8 mouse cellular contexts compared by ENCODE assay signal in the genomic region with DNA sequence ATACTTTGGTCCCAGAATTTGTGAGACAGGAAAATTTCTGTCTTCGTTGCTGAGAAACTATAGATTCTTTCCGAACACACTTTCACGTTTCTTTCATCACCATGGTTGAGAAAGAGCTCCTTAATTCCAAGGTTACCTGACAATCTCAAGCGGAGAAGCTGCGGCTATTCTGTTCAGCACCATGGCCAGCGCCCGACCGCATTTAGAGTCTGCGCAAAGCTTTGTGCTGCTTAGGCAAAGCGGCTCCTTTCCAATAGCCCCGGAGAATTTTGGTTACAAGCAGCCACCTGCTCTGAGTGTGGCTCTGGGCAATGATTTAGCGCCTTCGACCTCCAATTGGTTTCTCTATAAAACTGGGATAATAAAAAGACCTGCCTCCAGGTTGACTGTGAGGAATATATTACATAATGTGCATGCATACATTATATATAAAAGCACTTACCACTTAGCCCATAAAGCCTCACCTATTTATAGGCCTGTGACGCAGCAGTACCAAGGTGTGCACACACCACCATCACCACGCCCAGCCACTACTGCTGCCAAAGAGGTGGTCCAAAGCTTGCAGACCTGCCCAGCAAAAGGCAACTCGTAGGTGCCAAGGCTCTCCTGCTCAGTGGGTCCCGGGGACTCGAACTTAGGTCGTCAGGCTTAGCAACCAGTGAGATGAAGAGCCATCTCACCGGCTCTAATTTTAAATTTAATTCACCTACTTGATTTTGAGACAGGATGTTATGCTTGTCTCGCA. TPM values are rescaled to one million over a fixed set of nuclear protein-coding genes. Genes with fewer than 3 reads are reported as not detected.
A peak's percentile ranks its signal among the peaks of the same experiment; 100 is the strongest.
DNase-seq lines count a peak whose midpoint lies in the region; ATAC-seq and TF ChIP-seq lines count a peak whose summit lies in the region.

No protein-coding gene starts in this region.

- intact Hi-C loops in left cerebral cortex, adult 2 months (cut with DNase I): no loop called here

- DNase-seq in hindbrain, embryonic 11.5 days (ENCODE audit: low spot score): peak; percentile 83
- DNase-seq in CD8-positive naive resting alpha-beta T cell, adult 2 months (ENCODE audit: low read depth in 2 of 2, low spot score in 2 of 2): peak; percentile 52 to 67
- DNase-seq in brain, embryonic 14.5 days (ENCODE audit: low read depth): peak; percentile 66
- DNase-seq in kidney, postnatal 14 days: peak; percentile 79
- peak; percentile 32 to 55 for DNase-seq in natural killer cell, adult 2 months (ENCODE audit: low spot score in 2 of 2)
- no peak for DNase-seq in left cerebral cortex, adult 2 months (ENCODE audit: extremely low spot score in 1 of 2, low spot score in 2 of 2)
- no peak for DNase-seq in left cerebral cortex, adult 8-10 months (ENCODE audit: low spot score in 2 of 2)

- WGBS in hindbrain, embryonic 11.5 days: 28% methylated on average over 21 of the region's 21 CpGs
- 30% methylated on average over 21 of the region's 21 CpGs for WGBS in hindbrain, embryonic 12.5 days

- no peak overlapping the region for H3K27ac ChIP-seq in hindbrain, embryonic 11.5 days (ENCODE audit: low read depth, low read length)
- no peak overlapping the region for H3K27ac ChIP-seq in hindbrain, embryonic 12.5 days
- H3K27ac ChIP-seq in left cerebral cortex, adult 2 months: no peak overlapping the region

- no peaks in the 10 kb centered on the region for H3K36me3 ChIP-seq in hindbrain, embryonic 11.5 days (ENCODE audit: control insufficient read depth, insufficient read depth, low read length)
- no peaks in the 10 kb centered on the region for H3K36me3 ChIP-seq in hindbrain, embryonic 12.5 days

- no peaks in the 10 kb centered on the region for H3K9me3 ChIP-seq in hindbrain, embryonic 11.5 days (ENCODE audit: control insufficient read depth, low read length)
- H3K9me3 ChIP-seq in hindbrain, embryonic 12.5 days (replicated peaks): no peaks in the 10 kb centered on the region

- H3K4me2 ChIP-seq in hindbrain, embryonic 11.5 days (replicated peaks; ENCODE audit: low read depth, low read length): no peak overlapping the region
- no peak overlapping the region for H3K4me2 ChIP-seq in hindbrain, embryonic 12.5 days (replicated peaks)

- no peak overlapping the region for H3K4me3 ChIP-seq in hindbrain, embryonic 11.5 days (ENCODE audit: low read depth, low read length)
- no peak overlapping the region for H3K4me3 ChIP-seq in hindbrain, embryonic 12.5 days
- H3K4me3 ChIP-seq in left cerebral cortex, adult 2 months: no peak overlapping the region

- no peak for TF ChIP-seq CTCF in brain, embryonic 14.5 days (IDR thresholded peaks at IDR 0.05; ENCODE audit: borderline replicate concordance, extremely low read depth, insufficient read depth, insufficient read length)
- TF ChIP-seq CTCF in left cerebral cortex, adult 2 months (IDR thresholded peaks at IDR 0.05): no peak

- no peak overlapping the region for H3K9ac ChIP-seq in hindbrain, embryonic 11.5 days (ENCODE audit: low read depth, low read length)
- H3K9ac ChIP-seq in hindbrain, embryonic 12.5 days: no peak overlapping the region

- ATAC-seq in hindbrain, embryonic 11.5 days (ENCODE audit: low FRiP score): no peak
- ATAC-seq in hindbrain, embryonic 12.5 days (ENCODE audit: low FRiP score): no peak

- TF ChIP-seq POLR2A in brain, embryonic 14.5 days (IDR thresholded peaks at IDR 0.05; ENCODE audit: borderline replicate concordance, extremely low read depth, insufficient read depth, insufficient read length, poor library complexity, severe bottlenecking): no peak

- H3K27me3 ChIP-seq in hindbrain, embryonic 11.5 days (ENCODE audit: control insufficient read depth, insufficient read depth, low read length): peaks cover 12% of the 10 kb centered on the region
- H3K27me3 ChIP-seq in hindbrain, embryonic 12.5 days: peaks cover 48% of the 10 kb centered on the region

- H3K4me1 ChIP-seq in hindbrain, embryonic 11.5 days (replicated peaks; ENCODE audit: control insufficient read depth, insufficient read depth, low read length): 0 out of 2 replicates have a peak, but pooled peaks cover 2% of the 10 kb centered on the region
- no peaks in the 10 kb centered on the region for H3K4me1 ChIP-seq in hindbrain, embryonic 12.5 days

RNA-seq across cellular contexts. Expression of gene Lrfn3, which starts 15.8 kb away (rescaled TPM):
- 5.3 and 6.8 TPM in 2 replicates for polyA plus RNA-seq in hindbrain, embryonic 11.5 days (2014; fragmentation: Nextera tagmentation; extraction: Ambion mirVana)
- polyA plus RNA-seq in hindbrain, embryonic 12.5 days (2016; fragmentation: Nextera tagmentation; extraction: Ambion mirVana): 9.3 and 10.1 TPM in 2 replicates
- polyA plus RNA-seq in brain, embryonic 14.5 days (2012; rRNA removed): 29.1 and 39.2 TPM in 2 replicates
- 10 to 100 TPM; 33.0 to 36.4 TPM for total RNA-seq in left cerebral cortex, adult 2 months (2021)
- total RNA-seq in left cerebral cortex, adult 8-10 months (2022): 10 to 100 TPM; 29.0 to 31.8 (median 31.0) TPM

RNA-seq across cellular contexts. Expression of gene Sdhaf1, which starts 23.1 kb away (rescaled TPM):
- polyA plus RNA-seq in hindbrain, embryonic 11.5 days (2014; fragmentation: Nextera tagmentation; extraction: Ambion mirVana): 20.9 and 23.2 TPM in 2 replicates
- 22.3 and 23.4 TPM in 2 replicates for polyA plus RNA-seq in hindbrain, embryonic 12.5 days (2016; fragmentation: Nextera tagmentation; extraction: Ambion mirVana)
- polyA plus RNA-seq in brain, embryonic 14.5 days (2012; rRNA removed): 17.6 and 24.7 TPM in 2 replicates
- total RNA-seq in left cerebral cortex, adult 2 months (2021): 1 to 10 TPM; 7.0 to 8.0 TPM
- 10 to 100 TPM in 1 of 4 experiments, 1 to 10 TPM in 3; 8.3 to 10.0 (median 9.0) TPM for total RNA-seq in left cerebral cortex, adult 8-10 months (2022)

RNA-seq across cellular contexts. Expression of gene E130208F15Rik, which starts 25.3 kb away (rescaled TPM):
- polyA plus RNA-seq in hindbrain, embryonic 11.5 days (2014; fragmentation: Nextera tagmentation; extraction: Ambion mirVana): 1.4 and 3.3 TPM in 2 replicates
- polyA plus RNA-seq in hindbrain, embryonic 12.5 days (2016; fragmentation: Nextera tagmentation; extraction: Ambion mirVana): 0.33 and 0.49 TPM in 2 replicates
- 0.36 and 0.37 TPM in 2 replicates for polyA plus RNA-seq in brain, embryonic 14.5 days (2012; rRNA removed)
- under 1 TPM in 1 of 2 experiments, not detected in 1; 0.66 TPM for total RNA-seq in left cerebral cortex, adult 2 months (2021)
- under 1 TPM in 3 of 4 experiments, not detected in 1; 0.34 to 0.87 (median 0.48) TPM for total RNA-seq in left cerebral cortex, adult 8-10 months (2022)

RNA-seq across cellular contexts. Expression of gene Syne4, which starts 32.2 kb away (rescaled TPM):
- 17.4 and 18.7 TPM in 2 replicates for polyA plus RNA-seq in hindbrain, embryonic 11.5 days (2014; fragmentation: Nextera tagmentation; extraction: Ambion mirVana)
- polyA plus RNA-seq in hindbrain, embryonic 12.5 days (2016; fragmentation: Nextera tagmentation; extraction: Ambion mirVana): 36.9 and 39.2 TPM in 2 replicates
- 28.5 and 36.3 TPM in 2 replicates for polyA plus RNA-seq in brain, embryonic 14.5 days (2012; rRNA removed)
- 10 to 100 TPM in 1 of 2 experiments, 1 to 10 TPM in 1; 8.8 to 19.2 TPM for total RNA-seq in left cerebral cortex, adult 2 months (2021)
- 10 to 100 TPM in 1 of 4 experiments, 1 to 10 TPM in 3; 7.4 to 10.5 (median 8.8) TPM for total RNA-seq in left cerebral cortex, adult 8-10 months (2022)

RNA-seq across cellular contexts. Expression of gene Alkbh6, which starts 38.3 kb away (rescaled TPM):
- polyA plus RNA-seq in hindbrain, embryonic 11.5 days (2014; fragmentation: Nextera tagmentation; extraction: Ambion mirVana): 82.1 and 85.2 TPM in 2 replicates
- polyA plus RNA-seq in hindbrain, embryonic 12.5 days (2016; fragmentation: Nextera tagmentation; extraction: Ambion mirVana): 87.1 and 93.5 TPM in 2 replicates
- 131 and 198 TPM in 2 replicates for polyA plus RNA-seq in brain, embryonic 14.5 days (2012; rRNA removed)
- total RNA-seq in left cerebral cortex, adult 2 months (2021): 10 to 100 TPM; 65.7 to 71.4 TPM
- 10 to 100 TPM; 60.6 to 74.5 (median 62.8) TPM for total RNA-seq in left cerebral cortex, adult 8-10 months (2022)

Comparison
In these comparisons a context has a peak if more than half of its experiments do, and no peak if none do; other contexts are left out.
1. DNase-seq: peak in hindbrain, embryonic 11.5 days (single experiment), CD8-positive naive resting alpha-beta T cell, adult 2 months (2 of 2), brain, embryonic 14.5 days (single experiment), kidney, postnatal 14 days (single experiment) and natural killer cell, adult 2 months (2 of 2); none in left cerebral cortex, adult 2 months (0 of 2) and left cerebral cortex, adult 8-10 months (0 of 2).